Mouse (Mus musculus) embryonic facial prominence, embryonic 13.5 days (tissue): ENCODE results near the gene Rpl29. TPM values are rescaled to one million over a fixed set of nuclear protein-coding genes. Genes with fewer than 3 reads are reported as not detected.

Source experiments
- ATAC-seq: fragments of 200-750 bp; cut with Nextera tagmentation; 2 replicates; pipeline ENCODE4 v1.8.0; 2017; ENCODE audit warnings: low read depth; ENCODE audit not compliant: insufficient number of reproducible peaks, insufficient read depth, low FRiP score, low TSS enrichment
- H3K27ac ChIP-seq: fragments of 300-500 bp; sonication (generic); 2 replicates; pipeline ENCODE4 v1.5.1; 2015; ENCODE audit warnings: moderate library complexity, mild to moderate bottlenecking, inconsistent platforms
- H3K27me3 ChIP-seq: fragments of 300-500 bp; sonication (generic); 2 replicates; pipeline ENCODE4 v1.6.1; 2015; ENCODE audit warnings: mild to moderate bottlenecking, inconsistent platforms
- H3K36me3 ChIP-seq: fragments of 300-500 bp; sonication (generic); 2 replicates; pipeline ENCODE4 v1.6.1; 2015; ENCODE audit warnings: mild to moderate bottlenecking, inconsistent platforms
- H3K4me1 ChIP-seq: fragments of 300-500 bp; sonication (generic); 2 replicates; pipeline ENCODE4 v1.6.1; 2015; ENCODE audit warnings: inconsistent platforms
- H3K4me2 ChIP-seq: fragments of 300-500 bp; sonication (generic); 2 replicates; pipeline ENCODE4 v1.6.1; 2015; ENCODE audit warnings: moderate library complexity, mild to moderate bottlenecking, inconsistent platforms
- H3K4me3 ChIP-seq: fragments of 300-500 bp; sonication (generic); 2 replicates; pipeline ENCODE4 v1.5.1; 2015; ENCODE audit warnings: mild to moderate bottlenecking, inconsistent platforms
- H3K9ac ChIP-seq: fragments of 300-500 bp; sonication (generic); 2 replicates; pipeline ENCODE4 v1.6.1; 2015; ENCODE audit warnings: mild to moderate bottlenecking, inconsistent platforms
- H3K9me3 ChIP-seq: fragments of 300-500 bp; sonication (generic); 2 replicates; pipeline ENCODE4 v1.6.1; 2016; ENCODE audit warnings: inconsistent platforms
- WGBS: fragments of 180-500 bp; shearing (Covaris S2); methylation state at CpG from one replicate; pipeline ENCODE4 v1.1.7; 2015; ENCODE audit warnings: mixed read lengths; 5-methylcytosine and 5-hydroxymethylcytosine counted together
- polyA plus RNA-seq: library from polyadenylated mRNA; unstranded; fragments of >200 nt; fragmentation: Nextera tagmentation; extraction: Ambion mirVana; gene quantifications from 2 replicates; pipeline ENCODE4 v1.2.1, GENCODE M21; 2015

Gene Rpl29
- polyA plus RNA-seq, 1 experiment from 2014 or later: 1,083 TPM

DNA sequence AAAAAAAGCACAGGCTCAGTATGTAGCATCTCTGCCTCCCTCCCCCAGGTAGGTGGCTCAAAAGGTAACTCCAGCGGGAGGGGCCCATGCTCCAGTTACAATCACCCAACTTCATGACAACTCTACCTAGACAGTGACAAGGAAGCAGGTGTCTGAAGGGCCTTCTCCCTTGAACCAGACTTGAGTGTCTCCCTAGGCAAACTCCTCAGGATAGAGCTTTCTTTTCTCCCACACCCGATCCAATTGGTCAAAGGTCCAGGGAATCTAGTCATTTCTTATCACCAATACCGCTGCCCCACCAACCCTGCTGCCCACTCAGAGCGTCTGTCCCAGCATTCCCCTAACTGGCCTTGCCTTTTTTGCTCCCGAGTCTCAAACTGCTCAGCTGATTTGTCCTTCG lies 37.5 kb downstream of the Rpl29 start:
- Histone ChIP-seq H3K9ac (no peak overlapping the region), H3K36me3 (peaks cover 24% of the 10 kb centered on the region), H3K9me3 (no peaks in the 10 kb centered on the region), H3K27me3 (peaks cover 11% of the 10 kb centered on the region), H3K4me1 (peaks cover 24% of the 10 kb centered on the region), H3K27ac (no peak overlapping the region), H3K4me2 (no peak overlapping the region), H3K4me3 (no peak overlapping the region)
- WGBS: 89% methylated on average over 6 of the region's 6 CpGs
- ATAC-seq: no peak

DNA sequence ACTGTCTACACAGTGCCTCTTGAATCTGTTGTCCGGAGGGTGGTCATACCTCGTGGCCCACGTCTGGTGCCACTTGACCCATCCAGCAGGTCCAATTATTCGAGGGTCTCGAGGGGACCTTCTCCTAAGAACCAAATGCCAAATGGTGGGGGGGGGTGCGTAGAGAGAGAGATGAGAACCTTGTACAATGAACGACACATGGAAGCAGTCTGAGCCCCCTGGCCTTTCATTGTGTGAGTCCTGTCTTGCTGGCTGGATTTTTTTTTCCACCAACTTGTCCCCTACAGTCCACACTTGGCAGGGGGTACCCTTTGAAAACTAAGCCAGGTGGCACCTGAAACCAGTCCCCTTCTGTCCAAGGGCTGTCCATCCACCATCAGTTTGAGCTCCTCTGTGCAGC lies 38.5 kb downstream of the Rpl29 start:
- Histone ChIP-seq H3K4me3 (no peak overlapping the region), H3K27me3 (peaks cover 11% of the 10 kb centered on the region), H3K27ac (no peak overlapping the region), H3K36me3 (peaks cover 15% of the 10 kb centered on the region), H3K9me3 (no peaks in the 10 kb centered on the region), H3K4me1 (peaks cover 31% of the 10 kb centered on the region), H3K4me2 (no peak overlapping the region), H3K9ac (no peak overlapping the region)
- ATAC-seq: no peak
- WGBS: 84% methylated on average over 7 of the region's 7 CpGs

DNA sequence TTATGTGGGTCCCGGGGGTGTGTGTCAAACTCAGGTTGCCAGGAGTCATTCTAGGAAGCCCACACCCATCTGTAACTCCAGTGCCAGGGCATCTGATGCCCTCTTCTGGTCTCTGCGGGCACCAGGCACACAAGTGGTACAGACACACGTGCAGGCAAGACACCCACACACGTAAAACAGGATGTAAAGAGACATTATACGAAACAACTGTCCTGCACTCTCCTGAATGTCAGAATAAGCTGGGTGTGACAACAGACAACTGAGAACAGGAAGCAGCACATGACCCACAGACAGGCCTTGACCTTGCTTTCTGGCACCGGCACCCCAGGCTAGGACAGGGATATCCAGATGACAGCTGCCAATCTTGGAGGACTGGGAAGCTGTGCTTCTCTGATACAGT lies 40.1 kb downstream of the Rpl29 start:
- Histone ChIP-seq H3K4me3 (no peak overlapping the region), H3K9me3 (no peaks in the 10 kb centered on the region), H3K27me3 (peaks cover 3% of the 10 kb centered on the region; the same call in 1 of the 2 replicates), H3K4me1 (peaks cover 40% of the 10 kb centered on the region), H3K9ac (no peak overlapping the region), H3K36me3 (peaks cover 1% of the 10 kb centered on the region; the same call in 1 of the 2 replicates), H3K4me2 (no peak overlapping the region), H3K27ac (no peak overlapping the region)
- no peak for ATAC-seq
- 61% methylated on average over 6 of the region's 6 CpGs for WGBS

DNA sequence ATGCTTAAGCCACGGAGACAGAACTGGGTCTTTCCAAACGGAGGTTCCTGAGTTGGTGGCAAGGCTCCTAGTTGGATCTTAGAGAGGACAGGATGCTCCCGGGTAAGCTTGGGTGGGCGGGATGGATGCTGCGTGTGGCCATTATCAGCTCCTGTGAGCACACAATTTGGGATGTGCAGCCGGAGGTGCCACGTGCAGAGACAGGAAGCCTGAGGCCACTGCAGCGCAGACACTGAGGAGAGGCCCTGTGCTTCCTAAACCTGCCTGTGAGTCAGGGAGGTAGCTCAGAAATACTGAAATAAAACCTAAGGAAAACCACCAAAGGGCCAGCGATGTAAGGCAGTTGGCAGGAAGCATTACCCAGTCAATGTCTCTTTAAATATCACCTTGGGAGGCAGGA lies 40.5 kb downstream of the Rpl29 start:
- no peak for ATAC-seq
- Histone ChIP-seq H3K27me3 (no peaks in the 10 kb centered on the region; the same call in 1 of the 2 replicates), H3K4me1 (peaks cover 40% of the 10 kb centered on the region), H3K9me3 (no peaks in the 10 kb centered on the region), H3K36me3 (no peaks in the 10 kb centered on the region), H3K27ac (no peak overlapping the region), H3K4me3 (no peak overlapping the region), H3K9ac (no peak overlapping the region), H3K4me2 (no peak overlapping the region)
- WGBS: 53% methylated on average over 9 of the region's 9 CpGs

DNA sequence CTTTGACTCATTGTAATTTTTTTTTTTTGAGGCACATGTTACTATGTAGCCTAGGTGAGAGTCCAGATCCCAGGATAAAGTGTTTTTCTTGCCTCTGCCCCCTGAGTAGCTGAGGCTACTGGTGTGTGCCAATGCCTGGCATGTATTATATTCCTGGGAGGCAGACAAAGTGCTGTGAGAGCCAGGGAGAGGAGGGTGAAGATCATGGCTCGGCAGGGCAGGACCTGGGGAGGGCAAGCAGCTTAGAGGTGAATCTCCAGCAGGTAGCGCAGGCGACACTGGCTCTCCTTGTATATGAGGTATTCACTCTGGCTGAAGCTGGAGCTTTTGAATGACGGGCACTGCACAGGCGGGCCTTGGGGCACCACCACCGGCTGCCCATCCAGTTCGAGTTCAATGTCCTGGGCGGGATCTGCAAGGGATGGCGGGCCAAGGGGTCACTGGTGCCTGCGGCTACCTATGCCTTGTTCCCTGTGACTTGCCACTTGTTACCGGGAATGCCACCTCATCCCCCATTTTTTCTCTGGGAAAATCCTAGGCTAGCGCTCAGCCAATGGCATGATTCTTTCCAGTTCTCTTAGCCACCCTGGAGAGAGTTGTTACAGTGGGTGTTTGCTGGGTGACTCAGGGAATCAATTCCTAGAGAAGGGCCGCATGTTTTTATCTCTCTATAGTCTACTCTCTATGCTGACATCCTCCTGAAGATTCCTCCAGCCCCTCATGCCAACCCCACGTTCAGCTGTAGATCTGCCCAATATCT lies 41.9 kb downstream of the Rpl29 start:
- ATAC-seq: no peak
- peak overlapping the region; percentile 44 for H3K4me2 ChIP-seq
- 0 out of 2 replicates have a peak overlapping the region, but pooled peaks have one; percentile 51 for H3K9ac ChIP-seq

DNA sequence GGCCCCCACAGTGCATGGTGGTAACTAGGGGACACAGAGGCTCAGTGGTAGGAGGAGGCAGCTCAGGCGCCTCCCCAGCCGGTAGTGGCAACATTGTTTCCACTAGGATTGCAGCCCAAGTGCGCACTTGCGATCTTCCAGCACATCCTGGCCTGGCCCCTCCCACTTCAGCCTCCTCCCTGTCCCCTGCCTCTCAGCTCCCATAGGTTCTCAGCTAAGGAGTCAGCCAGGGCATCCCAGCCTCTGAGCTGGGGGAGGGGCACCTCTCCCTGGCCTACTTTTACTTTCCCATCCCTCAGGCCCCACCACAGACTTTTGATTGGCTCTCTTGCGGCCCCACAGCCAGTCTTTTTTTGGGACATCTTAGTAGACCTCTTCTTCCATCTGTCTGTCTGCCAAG lies 42.6 kb downstream of the Rpl29 start:
- Histone ChIP-seq H3K4me2 (peak overlapping the region; percentile 44), H3K27ac (peak overlapping the region; percentile 57; the same call in 1 of the 2 replicates), H3K36me3 (no peaks in the 10 kb centered on the region), H3K4me3 (peak overlapping the region; percentile 17), H3K9me3 (no peaks in the 10 kb centered on the region), H3K4me1 (peaks cover 46% of the 10 kb centered on the region), H3K9ac (0 out of 2 replicates have a peak overlapping the region, but pooled peaks have one; percentile 51), H3K27me3 (no peaks in the 10 kb centered on the region)
- WGBS: 12% methylated on average over 5 of the region's 5 CpGs
- no peak for ATAC-seq

More for the DNA sequence above, 41.9 kb downstream of the Rpl29 start:
- peaks cover 41% of the 10 kb centered on the region for H3K4me1 ChIP-seq
- H3K27me3 ChIP-seq: no peaks in the 10 kb centered on the region
- no peaks in the 10 kb centered on the region for H3K9me3 ChIP-seq
- peak overlapping the region; percentile 28; the same call in 1 of the 2 replicates for H3K27ac ChIP-seq
- no peak overlapping the region for H3K4me3 ChIP-seq
- WGBS: 59% methylated on average over 14 of the region's 14 CpGs
- no peaks in the 10 kb centered on the region for H3K36me3 ChIP-seq

DNA sequence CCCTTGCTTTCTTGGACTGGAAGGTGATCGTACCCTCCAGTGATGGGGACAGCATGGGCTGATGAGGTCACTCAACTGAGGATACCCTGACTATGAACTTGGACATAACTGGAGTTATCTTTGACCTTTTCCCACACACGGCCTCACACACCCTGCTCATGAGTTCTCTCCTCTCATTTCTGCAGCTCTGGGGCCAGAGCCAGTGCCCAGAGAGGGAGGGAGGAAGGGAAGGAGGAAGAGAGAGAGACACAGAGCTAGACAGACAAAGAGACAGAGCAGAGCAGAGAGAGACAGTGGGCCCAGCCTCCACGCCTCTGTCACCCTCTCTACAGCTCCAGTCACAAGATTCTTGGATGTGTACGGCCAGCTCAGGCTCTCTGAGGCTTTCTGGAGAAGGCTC lies 43.1 kb downstream of the Rpl29 start:
- Histone ChIP-seq H3K36me3 (no peaks in the 10 kb centered on the region), H3K4me2 (0 out of 2 replicates have a peak overlapping the region, but pooled peaks have one; percentile 44), H3K4me1 (peaks cover 46% of the 10 kb centered on the region), H3K27me3 (no peaks in the 10 kb centered on the region), H3K4me3 (no peak overlapping the region), H3K9me3 (no peaks in the 10 kb centered on the region), H3K27ac (peak overlapping the region; percentile 57), H3K9ac (0 out of 2 replicates have a peak overlapping the region, but pooled peaks have one; percentile 51)
- WGBS: 69% methylated on average over 4 of the region's 4 CpGs
- ATAC-seq: no peak

DNA sequence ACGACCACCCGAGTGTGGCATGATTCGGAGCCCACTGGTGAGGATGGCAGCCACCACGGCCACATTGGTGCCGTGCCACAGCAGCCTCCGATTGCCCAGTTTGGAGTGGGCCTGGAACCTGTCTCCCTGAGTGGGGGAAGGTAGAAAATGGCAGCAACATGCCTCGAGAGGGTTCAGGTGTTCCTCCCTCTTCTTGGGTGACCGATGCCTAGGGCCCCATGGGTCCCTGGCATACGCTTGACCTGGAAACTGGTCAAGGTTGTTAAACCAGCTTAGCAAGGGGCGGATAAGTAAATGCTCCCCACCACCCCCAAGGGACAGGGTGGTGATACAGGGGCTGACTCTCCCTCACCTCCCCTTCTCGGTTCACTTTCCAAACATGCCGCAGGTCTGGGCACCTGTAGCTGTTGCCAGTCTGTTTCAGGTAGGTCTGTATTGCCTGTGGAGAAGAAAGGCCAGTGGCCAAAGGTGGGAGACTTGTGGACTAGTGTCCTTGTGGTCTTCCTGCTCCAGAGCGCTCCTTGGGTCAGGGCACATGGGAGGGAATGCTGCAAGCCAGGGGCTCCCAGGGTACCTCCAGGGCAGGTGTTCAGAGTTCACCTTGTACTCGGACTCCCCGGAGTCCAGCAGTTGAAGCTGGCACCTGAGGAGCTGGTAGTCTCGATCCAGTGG lies 44.0 kb downstream of the Rpl29 start:
- Histone ChIP-seq H3K9me3 (no peaks in the 10 kb centered on the region), H3K27me3 (no peaks in the 10 kb centered on the region), H3K4me1 (peaks cover 53% of the 10 kb centered on the region), H3K4me2 (no peak overlapping the region), H3K27ac (no peak overlapping the region), H3K9ac (no peak overlapping the region), H3K36me3 (no peaks in the 10 kb centered on the region), H3K4me3 (no peak overlapping the region)
- WGBS: 86% methylated on average over 16 of the region's 16 CpGs
- ATAC-seq: no peak

DNA sequence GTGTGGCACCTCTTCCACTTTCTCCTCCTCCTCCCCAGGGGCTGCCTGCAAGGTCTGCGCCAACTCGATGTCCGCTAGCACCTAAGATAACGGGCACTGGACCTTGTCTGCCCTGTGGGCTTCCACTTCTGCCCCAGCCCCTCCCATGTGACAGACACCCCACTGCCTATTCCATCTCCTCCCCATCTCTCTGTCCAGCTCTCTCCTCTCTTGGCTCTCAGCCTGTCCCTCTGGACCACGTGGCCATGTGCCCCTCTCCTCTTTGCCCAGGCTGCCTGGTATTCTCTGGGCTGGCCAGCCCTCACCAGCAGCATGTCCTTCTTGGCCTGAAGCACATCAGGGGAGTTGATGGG lies 44.5 kb downstream of the Rpl29 start:
- H3K4me3 ChIP-seq: no peak overlapping the region
- 0 out of 2 replicates have a peak overlapping the region, but pooled peaks have one; percentile 61 for H3K9ac ChIP-seq

DNA sequence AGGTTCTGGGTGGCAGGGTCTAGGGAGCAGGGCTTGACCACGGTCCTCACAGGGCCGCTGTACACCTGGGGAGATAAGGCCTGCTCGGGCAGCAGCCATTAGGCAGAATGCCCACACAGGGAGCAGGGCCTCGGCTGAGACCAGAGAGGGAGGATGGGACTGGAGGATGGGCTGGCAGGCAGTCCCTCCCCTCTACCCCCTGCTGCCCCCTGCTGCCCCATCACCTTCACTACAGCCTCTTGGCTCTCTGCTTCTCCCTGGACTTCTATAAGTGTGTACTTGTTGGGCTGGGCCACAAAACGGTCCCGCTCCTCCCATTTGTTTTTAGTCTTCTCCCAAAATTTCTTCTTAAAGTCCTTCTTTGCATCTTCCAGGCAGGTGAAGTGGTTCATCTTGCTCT lies 45.2 kb downstream of the Rpl29 start:
- Histone ChIP-seq H3K9me3 (no peaks in the 10 kb centered on the region), H3K36me3 (peaks cover 2% of the 10 kb centered on the region; the same call in 1 of the 2 replicates), H3K4me3 (no peak overlapping the region), H3K27ac (no peak overlapping the region), H3K27me3 (no peaks in the 10 kb centered on the region), H3K4me1 (peaks cover 58% of the 10 kb centered on the region), H3K9ac (peak overlapping the region; percentile 61), H3K4me2 (peak overlapping the region; percentile 33)
- no peak for ATAC-seq
- 6% methylated on average over 6 of the region's 6 CpGs for WGBS

More for the DNA sequence above, 44.5 kb downstream of the Rpl29 start:
- H3K27me3 ChIP-seq: no peaks in the 10 kb centered on the region
- H3K36me3 ChIP-seq: no peaks in the 10 kb centered on the region
- H3K27ac ChIP-seq: no peak overlapping the region
- WGBS: 70% methylated on average over 5 of the region's 5 CpGs
- no peaks in the 10 kb centered on the region for H3K9me3 ChIP-seq
- no peak overlapping the region for H3K4me2 ChIP-seq
- peaks cover 57% of the 10 kb centered on the region for H3K4me1 ChIP-seq
- no peak for ATAC-seq

DNA sequence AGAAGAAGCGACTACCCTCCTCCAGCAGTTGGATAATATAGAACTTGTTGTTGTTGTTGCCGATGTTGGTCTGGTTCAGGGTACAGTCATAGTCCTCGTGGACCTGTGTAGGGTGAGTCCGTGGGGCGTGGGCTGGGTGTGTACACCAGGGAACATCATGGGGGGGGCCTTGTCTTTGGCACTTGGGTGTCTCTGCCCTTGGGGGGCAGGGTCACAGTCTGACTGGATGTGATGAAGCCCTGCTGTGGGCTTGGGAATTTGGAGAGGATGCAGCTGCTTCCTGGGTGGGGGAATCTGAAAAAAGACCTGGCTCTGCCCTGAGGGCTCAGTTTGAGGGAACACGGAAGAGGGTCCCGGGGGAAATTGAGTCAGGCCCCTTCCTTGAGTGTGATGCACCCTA lies 45.8 kb downstream of the Rpl29 start:
- Histone ChIP-seq H3K36me3 (peaks cover 6% of the 10 kb centered on the region), H3K4me1 (peaks cover 58% of the 10 kb centered on the region), H3K4me2 (peak overlapping the region; percentile 33), H3K27me3 (no peaks in the 10 kb centered on the region), H3K4me3 (no peak overlapping the region), H3K9me3 (no peaks in the 10 kb centered on the region), H3K9ac (peak overlapping the region; percentile 61), H3K27ac (no peak overlapping the region)
- 63% methylated on average over 7 of the region's 7 CpGs for WGBS
- no peak for ATAC-seq

DNA sequence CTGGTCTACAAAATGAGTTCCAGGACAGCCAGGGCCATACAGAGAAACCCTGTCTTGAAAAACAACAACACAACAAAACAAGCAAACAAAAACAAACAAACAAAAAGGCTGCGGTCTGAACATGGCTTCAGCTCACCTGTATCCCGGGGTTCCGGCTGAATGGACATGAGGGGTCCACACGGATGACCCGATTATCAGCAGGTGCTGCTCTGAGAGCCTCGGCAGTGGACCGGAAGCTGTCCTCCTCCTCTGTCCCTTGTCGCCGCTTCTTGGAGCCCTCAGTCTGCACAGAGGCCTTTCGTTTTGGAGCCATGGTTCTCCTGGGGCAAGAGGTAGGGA lies 46.4 kb downstream of the Rpl29 start, which contains the start of gene Rrp9:
Gene Rrp9, plus strand, starts transcription at position 301 of the 339 bp plus-strand sequence.
- WGBS: 86% methylated on average over 10 of the region's 10 CpGs
- peak within 1 kb of the TSS; percentile 61 for H3K9ac ChIP-seq
- H3K4me2 ChIP-seq: peak within 1 kb of the TSS; percentile 95
- peak within 1 kb of the TSS; percentile 77 for H3K4me3 ChIP-seq
- no peaks in the 10 kb centered on the region for H3K27me3 ChIP-seq
- H3K4me1 ChIP-seq: peaks cover 58% of the 10 kb centered on the region
- no peaks in the 10 kb centered on the region for H3K9me3 ChIP-seq
- H3K36me3 ChIP-seq: peaks cover 12% of the 10 kb centered on the region
- no peak for ATAC-seq
- peak within 1 kb of the TSS; percentile 85 for H3K27ac ChIP-seq
